Mouse (Mus musculus) cortical plate, adult 2 months (tissue): Measurements from ENCODE around the gene Fscb.

Source experiments
- CTCF ChIP-seq: fragments of 200-500 bp; IDR thresholded peaks from 2 replicates; pipeline ENCODE4 v1.5.1; 2011; ENCODE audit warnings: mild to moderate bottlenecking, control low read depth, low read length; ENCODE audit not compliant: insufficient read depth; ENCODE audit errors: extremely low read depth
- POLR2A ChIP-seq: fragments of 200-500 bp; IDR thresholded peaks from 2 replicates; pipeline ENCODE4 v1.6.1; 2011; ENCODE audit warnings: mild to moderate bottlenecking, low read length, control low read depth; ENCODE audit not compliant: insufficient read depth; ENCODE audit errors: extremely low read depth

- no peak for TF ChIP-seq CTCF
- no peak for TF ChIP-seq POLR2A
These were observed 23.2 kb upstream of the Fscb start for GRCm38 (mm10) chr12:64497706-64498105.
